30 mouse cellular contexts compared by ENCODE assay signal in the genomic region with DNA sequence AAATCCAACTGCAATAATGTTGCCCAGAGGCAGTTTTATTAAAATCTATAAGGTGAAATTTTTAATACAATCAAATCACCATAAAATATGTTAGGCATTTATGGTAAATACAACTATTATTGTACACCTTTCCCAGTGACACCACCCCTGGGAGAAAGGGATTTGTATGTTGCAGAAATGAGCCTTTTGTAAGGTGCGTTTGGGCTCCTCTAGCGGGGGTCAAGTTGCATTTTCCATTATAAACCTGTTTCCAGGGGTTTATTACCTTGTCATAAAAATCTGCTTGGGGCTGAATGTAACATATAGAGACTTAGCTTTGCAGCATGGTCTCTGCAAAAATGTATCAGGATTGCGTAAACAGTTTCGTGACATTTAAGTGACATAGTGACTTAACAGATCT.
"Had no signal": no experiment of that assay in that cellular context is flagged by ENCODE, and none has a peak within 500 bp of the region (broad histone marks: within the 10 kb centered on the region; RNA-seq: fewer than 3 reads in every experiment).

No protein-coding gene starts in this region.

- H3K4me3 ChIP-seq: left cerebral cortex, adult 2 months; limb, embryonic 15.5 days; liver, embryonic 12.5 days; liver, embryonic 13.5 days; liver, embryonic 15.5 days; lung, embryonic 15.5 days; megakaryocyte, embryonic 14.5 days; midbrain, embryonic 10.5 days; midbrain, embryonic 12.5 days; midbrain, embryonic 13.5 days; midbrain, embryonic 15.5 days; myocyte; neural tube, embryonic 12.5 days had no signal

- H3K36me3 ChIP-seq: limb, embryonic 15.5 days; liver, embryonic 12.5 days; liver, embryonic 13.5 days; liver, embryonic 15.5 days; lung, embryonic 15.5 days; midbrain, embryonic 10.5 days; midbrain, embryonic 12.5 days; midbrain, embryonic 13.5 days; midbrain, embryonic 15.5 days; neural tube, embryonic 12.5 days had no signal

- H3K4me2 ChIP-seq: limb, embryonic 15.5 days; liver, embryonic 11.5 days; liver, embryonic 12.5 days; liver, embryonic 13.5 days; liver, embryonic 15.5 days; lung, embryonic 14.5 days; lung, embryonic 15.5 days; midbrain, embryonic 11.5 days; midbrain, embryonic 12.5 days; midbrain, embryonic 13.5 days; midbrain, embryonic 15.5 days; neural tube, embryonic 12.5 days had no signal

- ATAC-seq: liver, embryonic 12.5 days; liver, postnatal 0 days; lung, postnatal 0 days; midbrain, embryonic 13.5 days; midbrain, embryonic 15.5 days; midbrain, embryonic 16.5 days had no signal

- H3K4me1 ChIP-seq: liver, embryonic 12.5 days; liver, embryonic 13.5 days; liver, embryonic 15.5 days; lung, embryonic 15.5 days; megakaryocyte, embryonic 14.5 days; midbrain, embryonic 10.5 days; midbrain, embryonic 12.5 days; midbrain, embryonic 13.5 days; midbrain, embryonic 15.5 days; neural tube, embryonic 12.5 days had no signal

- DNase-seq: left cerebral cortex, postnatal 4 days; liver; liver, embryonic 13.5 days; liver, postnatal 0 days; lung, adult 18-20 months; lung, adult 2 months; lung, postnatal 10 days; lung, postnatal 14 days; lung, postnatal 36 days; lung, postnatal 4 days; midbrain, embryonic 14.5 days had no signal

- H3K27me3 ChIP-seq: limb, embryonic 15.5 days; liver, embryonic 12.5 days; liver, embryonic 13.5 days; liver, embryonic 15.5 days; lung, embryonic 15.5 days; megakaryocyte, embryonic 14.5 days; midbrain, embryonic 12.5 days; midbrain, embryonic 13.5 days; midbrain, embryonic 15.5 days; neural tube, embryonic 12.5 days had no signal

- H3K9me3 ChIP-seq: limb, embryonic 15.5 days; liver, embryonic 12.5 days; liver, embryonic 13.5 days; liver, embryonic 15.5 days; lung, embryonic 15.5 days; megakaryocyte, embryonic 14.5 days; midbrain, embryonic 10.5 days; midbrain, embryonic 12.5 days; midbrain, embryonic 13.5 days; midbrain, embryonic 15.5 days; neural tube, embryonic 12.5 days had no signal

- H3K9ac ChIP-seq: limb, embryonic 15.5 days; liver, embryonic 12.5 days; liver, embryonic 13.5 days; liver, embryonic 14.5 days; liver, embryonic 15.5 days; liver, postnatal 0 days; lung, embryonic 14.5 days; lung, embryonic 15.5 days; midbrain, embryonic 12.5 days; midbrain, embryonic 13.5 days; midbrain, embryonic 15.5 days; neural tube, embryonic 12.5 days had no signal

- H3K27ac ChIP-seq: left cerebral cortex, adult 2 months; limb, embryonic 15.5 days; liver, embryonic 12.5 days; liver, embryonic 13.5 days; liver, embryonic 14.5 days; liver, embryonic 15.5 days; lung, embryonic 15.5 days; macrophage; midbrain, embryonic 10.5 days; midbrain, embryonic 12.5 days; midbrain, embryonic 13.5 days; midbrain, embryonic 15.5 days; neural tube, embryonic 12.5 days had no signal
